Mouse (Mus musculus) bone marrow macrophage, adult 2 months (primary cell): Measurements from ENCODE around the gene Hs6st1. TPM values are rescaled to one million over a fixed set of nuclear protein-coding genes. Genes with fewer than 3 reads are reported as not detected.
A peak's percentile ranks its signal among the peaks of the same experiment; 100 is the strongest.

ENCODE experiments used
- H3K27ac ChIP-seq: 2 replicates; pipeline ENCODE4 v1.5.1; 2012; ENCODE audit warnings: low read depth, low read length; ENCODE audit not compliant: insufficient read depth
- H3K4me1 ChIP-seq: 2 replicates; pipeline ENCODE4 v1.6.1; 2012; ENCODE audit warnings: low read length; ENCODE audit not compliant: control insufficient read depth, insufficient read depth
- H3K4me3 ChIP-seq: 2 replicates; pipeline ENCODE4 v1.5.1; 2012; ENCODE audit warnings: mild to moderate bottlenecking, low read length, moderate library complexity; ENCODE audit not compliant: insufficient read depth
- CTCF ChIP-seq: IDR thresholded peaks from 2 replicates; pipeline ENCODE4 v1.5.1; 2012; ENCODE audit warnings: low read depth, mild to moderate bottlenecking, low read length, moderate library complexity
- POLR2A ChIP-seq: IDR thresholded peaks from 2 replicates; pipeline ENCODE4 v1.6.1; 2012; ENCODE audit warnings: mild to moderate bottlenecking, low read depth, low read length, borderline replicate concordance
- polyA plus RNA-seq: library from polyadenylated mRNA; stranded (reverse); fragments of >200 nt; gene quantifications from 2 replicates; pipeline ENCODE4 v1.2.4, GENCODE M21; 2012; ENCODE audit not compliant: missing spikeins, insufficient read depth, insufficient read length

Gene Hs6st1
- polyA plus RNA-seq, 1 experiment: 23.4 TPM

GRCm38 (mm10) chr1:36071176-36071575 is 3.0 kb downstream of the Hs6st1 start:
- no peak for TF ChIP-seq POLR2A
- no peak for TF ChIP-seq CTCF
- no peak overlapping the region for H3K27ac ChIP-seq
- H3K4me1 ChIP-seq: peaks cover 44% of the 10 kb centered on the region
- no peak overlapping the region for H3K4me3 ChIP-seq

GRCm38 (mm10) chr1:36071611-36072010 is 3.4 kb downstream of the Hs6st1 start:
- H3K4me3 ChIP-seq: no peak overlapping the region
- TF ChIP-seq POLR2A: no peak
- TF ChIP-seq CTCF: no peak
- peaks cover 42% of the 10 kb centered on the region for H3K4me1 ChIP-seq
- no peak overlapping the region for H3K27ac ChIP-seq

- H3K4me3 ChIP-seq: no peak overlapping the region
- no peak for TF ChIP-seq POLR2A
- no peak for TF ChIP-seq CTCF
- H3K4me1 ChIP-seq: peaks cover 38% of the 10 kb centered on the region
- peak overlapping the region; percentile 31 for H3K27ac ChIP-seq
These were observed 4.7 kb downstream of the Hs6st1 start for GRCm38 (mm10) chr1:36072588-36073556.

- Histone ChIP-seq H3K4me3 (no peak overlapping the region), H3K4me1 (peaks cover 38% of the 10 kb centered on the region), H3K27ac (peak overlapping the region; percentile 31)
- TF ChIP-seq CTCF (no peak), POLR2A (no peak)
These were observed 5.4 kb downstream of the Hs6st1 start for GRCm38 (mm10) chr1:36073566-36073965.

GRCm38 (mm10) chr1:36074197-36074596 is 6.0 kb downstream of the Hs6st1 start:
- TF ChIP-seq POLR2A (no peak), CTCF (no peak)
- Histone ChIP-seq H3K4me3 (no peak overlapping the region), H3K4me1 (peaks cover 38% of the 10 kb centered on the region), H3K27ac (no peak overlapping the region)

- TF ChIP-seq CTCF (no peak), POLR2A (no peak)
- Histone ChIP-seq H3K4me1 (peaks cover 38% of the 10 kb centered on the region), H3K4me3 (no peak overlapping the region), H3K27ac (no peak overlapping the region)
These were observed 6.8 kb downstream of the Hs6st1 start for GRCm38 (mm10) chr1:36074968-36075367.

GRCm38 (mm10) chr1:36075652-36076051 is 7.5 kb downstream of the Hs6st1 start:
- peaks cover 31% of the 10 kb centered on the region for H3K4me1 ChIP-seq
- TF ChIP-seq CTCF (no peak), POLR2A (no peak)
- H3K27ac ChIP-seq: no peak overlapping the region
- H3K4me3 ChIP-seq: no peak overlapping the region

- no peak overlapping the region for H3K27ac ChIP-seq
- TF ChIP-seq CTCF (no peak), POLR2A (no peak)
- H3K4me3 ChIP-seq: no peak overlapping the region
- peaks cover 16% of the 10 kb centered on the region for H3K4me1 ChIP-seq
These were observed 8.9 kb downstream of the Hs6st1 start for GRCm38 (mm10) chr1:36077084-36077483.

GRCm38 (mm10) chr1:36078250-36078649 is 10.1 kb downstream of the Hs6st1 start:
- TF ChIP-seq CTCF (no peak), POLR2A (no peak)
- Histone ChIP-seq H3K4me1 (peaks cover 5% of the 10 kb centered on the region), H3K27ac (no peak overlapping the region), H3K4me3 (no peak overlapping the region)

- no peak overlapping the region for H3K27ac ChIP-seq
- no peak overlapping the region for H3K4me3 ChIP-seq
- H3K4me1 ChIP-seq: no peaks in the 10 kb centered on the region; the same call in 1 of the 2 replicates
- TF ChIP-seq CTCF: no peak
- TF ChIP-seq POLR2A: no peak
These were observed 11.5 kb downstream of the Hs6st1 start for GRCm38 (mm10) chr1:36079679-36080078.

- no peak overlapping the region for H3K27ac ChIP-seq
- H3K4me1 ChIP-seq: no peaks in the 10 kb centered on the region; the same call in 1 of the 2 replicates
- TF ChIP-seq CTCF (no peak), POLR2A (no peak)
- H3K4me3 ChIP-seq: no peak overlapping the region
These were observed 12.8 kb downstream of the Hs6st1 start for GRCm38 (mm10) chr1:36080974-36081373.
